Mouse (Mus musculus): ENCODE results near the gene Madd. TPM values are rescaled to one million over a fixed set of nuclear protein-coding genes. Genes with fewer than 3 reads are reported as not detected.

The Madd gene
- total RNA-seq, 2 experiments from 2014 or later = 203 to 235 TPM

DNA sequence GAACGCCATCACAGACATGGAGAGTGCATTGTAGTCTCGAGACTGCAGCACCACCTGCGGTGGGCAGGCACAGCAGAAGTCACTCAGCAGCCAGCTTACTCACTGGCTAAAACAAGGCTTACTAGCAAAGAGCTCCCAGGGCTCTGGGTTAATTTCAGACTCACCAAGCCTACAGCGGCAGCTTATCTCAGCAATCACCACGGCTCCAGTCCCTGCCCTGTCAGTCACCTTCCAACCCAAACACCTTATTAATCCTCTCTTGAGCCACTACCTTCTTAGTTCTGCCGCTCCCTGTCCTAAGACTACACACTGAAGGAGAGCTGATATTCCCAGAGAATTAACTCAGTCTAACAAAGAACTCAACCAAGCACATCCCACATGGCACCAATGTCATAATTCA lies 7.4 kb downstream of the Madd start:
- DNase-seq (ENCODE audit: extremely low spot score in 1 of 2, low spot score in 1 of 2) = no peak

GRCm38 (mm10) chr2:91175490-91175889 lies 8.1 kb downstream of the Madd start:
- no peak for DNase-seq (ENCODE audit: extremely low spot score in 1 of 2, low spot score in 1 of 2)

DNA sequence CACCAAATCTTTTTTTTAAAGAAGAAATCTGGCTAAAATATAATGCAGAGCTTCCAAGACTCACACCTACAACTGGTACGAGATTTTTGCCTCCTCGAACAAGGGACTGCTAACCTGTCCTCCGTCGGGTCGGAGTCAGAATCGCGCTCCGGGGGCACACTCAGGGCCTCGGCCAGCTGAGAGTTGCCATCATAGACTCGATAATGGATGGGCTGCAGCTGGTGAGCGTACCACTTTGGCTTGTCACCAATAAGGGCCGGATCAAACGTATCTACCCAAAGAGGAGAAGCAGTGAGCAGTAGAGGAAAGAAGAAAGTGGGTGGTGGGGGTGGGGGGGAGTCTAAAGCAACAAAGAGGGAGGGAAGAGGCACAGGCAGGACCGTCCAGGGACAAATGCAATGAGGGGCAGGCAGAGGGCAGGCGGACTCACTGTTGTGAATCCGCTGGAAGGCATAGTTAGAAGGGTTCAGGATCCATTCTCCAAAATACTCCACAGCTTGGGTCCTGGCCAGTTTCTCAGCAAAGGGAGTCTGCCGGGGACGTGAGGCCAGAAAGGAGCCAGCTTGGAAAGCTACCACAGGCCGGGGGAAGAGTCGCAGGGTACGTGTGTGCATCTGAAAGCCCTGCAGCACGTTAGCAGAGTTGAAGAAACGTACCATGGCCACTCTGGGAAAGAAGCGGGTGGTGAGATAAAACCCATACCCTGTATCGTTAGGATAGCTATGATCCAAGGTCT lies 13.9 kb downstream of the Madd start:
- DNase-seq (ENCODE audit: extremely low spot score in 1 of 2, low spot score in 1 of 2) = no peak

DNA sequence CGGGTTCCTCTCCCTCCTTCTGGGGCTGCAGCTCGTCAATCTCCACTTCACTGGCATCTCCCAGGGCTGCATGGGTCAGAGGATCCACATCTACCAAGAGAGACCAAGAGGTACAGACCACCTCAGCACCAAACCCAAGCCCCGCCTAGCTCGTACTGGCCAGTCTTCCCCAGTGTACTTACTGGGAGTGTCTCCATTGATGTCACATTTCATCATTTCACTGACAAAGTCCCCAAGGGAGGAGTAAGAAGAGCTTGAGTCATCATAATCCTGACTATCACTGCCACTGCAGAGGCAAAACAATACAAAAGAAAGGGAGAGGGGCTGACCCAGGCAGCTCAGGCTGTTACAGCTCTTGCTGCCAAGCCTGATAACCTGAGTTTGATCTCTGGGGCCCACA lies 16.0 kb downstream of the Madd start:
- DNase-seq (ENCODE audit: extremely low spot score in 1 of 2, low spot score in 1 of 2) = no peak

GRCm38 (mm10) chr2:91164991-91165390 lies 18.6 kb downstream of the Madd start:
- no peak for DNase-seq (ENCODE audit: extremely low spot score in 1 of 2, low spot score in 1 of 2)

GRCm38 (mm10) chr2:91163532-91163931 lies 20.1 kb downstream of the Madd start:
- no peak for DNase-seq (ENCODE audit: extremely low spot score in 1 of 2, low spot score in 1 of 2)

DNA sequence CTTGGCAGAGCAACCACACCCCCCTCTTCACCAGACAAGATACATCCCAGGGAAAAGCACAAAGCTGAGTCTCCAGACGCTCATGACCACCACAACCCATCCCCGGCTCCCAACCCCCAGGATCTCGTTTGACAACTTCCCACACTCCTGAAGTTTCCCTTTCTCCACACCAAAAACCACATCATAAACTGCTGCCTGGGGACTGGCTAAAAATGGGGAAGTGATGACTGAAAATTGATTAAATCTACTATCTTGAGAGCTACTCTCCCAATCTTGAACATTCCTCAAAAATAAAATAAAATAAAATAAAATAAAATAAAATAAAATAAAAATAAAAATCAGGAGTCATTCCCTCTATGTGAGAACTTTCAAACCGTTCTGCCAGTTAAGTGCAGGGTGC lies 20.7 kb downstream of the Madd start:
- no peak for DNase-seq (ENCODE audit: extremely low spot score in 1 of 2, low spot score in 1 of 2)

DNA sequence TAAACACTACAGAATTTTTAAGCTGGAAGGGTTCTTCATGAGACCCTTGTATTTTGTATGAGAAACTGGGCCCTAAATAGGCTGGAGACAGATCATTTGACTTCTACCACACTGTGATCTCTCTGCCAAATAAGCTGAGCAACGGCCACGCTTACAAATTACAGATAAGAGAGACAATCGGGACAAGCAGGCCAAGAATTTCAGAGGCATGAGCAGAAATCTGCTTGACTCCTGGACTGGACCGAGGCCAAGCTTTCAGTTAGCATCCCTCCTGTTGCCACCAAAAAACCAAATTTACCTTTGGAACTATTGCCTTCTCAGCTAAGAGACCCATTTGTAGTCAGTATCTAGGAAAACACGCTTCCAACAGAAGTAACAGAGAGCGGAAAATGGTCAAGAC lies 23.0 kb downstream of the Madd start:
- DNase-seq (ENCODE audit: extremely low spot score in 1 of 2, low spot score in 1 of 2) = no peak

DNA sequence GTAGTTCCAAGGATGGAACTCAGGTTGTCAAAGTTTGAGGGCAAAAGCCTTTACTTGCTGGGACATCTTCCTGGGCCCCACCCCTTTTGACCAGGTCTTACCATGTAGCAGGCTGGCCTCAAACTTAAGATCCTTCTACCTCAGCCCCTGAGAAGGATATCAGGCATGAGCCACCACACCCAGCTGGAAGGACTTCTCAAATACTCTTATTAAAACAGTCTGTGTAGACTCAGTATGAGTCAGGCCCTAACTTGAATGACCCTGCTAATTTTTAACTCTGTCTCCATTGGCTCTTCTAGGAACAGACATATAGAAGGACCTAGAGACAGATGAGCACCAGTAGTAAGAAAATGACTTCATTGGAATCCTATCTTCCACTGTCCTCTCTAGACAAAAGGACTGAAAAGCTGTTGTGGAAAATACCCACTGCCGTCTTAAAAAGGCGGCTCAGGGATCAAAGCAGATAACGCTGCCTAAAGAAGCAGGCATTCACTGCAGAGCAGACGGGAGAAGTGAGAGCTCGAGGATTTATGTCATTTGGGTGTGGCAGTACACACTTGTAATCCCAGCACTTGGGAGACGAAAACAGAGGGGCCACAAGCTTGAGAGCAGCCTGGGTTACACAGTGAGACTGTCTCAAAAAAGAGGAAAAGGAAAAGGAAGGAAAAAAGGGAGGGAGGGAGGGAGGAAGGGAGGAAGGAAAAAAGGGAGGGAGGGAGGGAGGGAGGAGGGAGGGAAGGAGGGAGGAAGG lies 26.5 kb downstream of the Madd start:
- DNase-seq (ENCODE audit: extremely low spot score in 1 of 2, low spot score in 1 of 2) = no peak

- no peak for DNase-seq (ENCODE audit: extremely low spot score in 1 of 2, low spot score in 1 of 2)
These were observed 29.5 kb downstream of the Madd start for GRCm38 (mm10) chr2:91154091-91154490.

GRCm38 (mm10) chr2:91152885-91153377 lies 30.7 kb downstream of the Madd start:
- no peak for DNase-seq (ENCODE audit: extremely low spot score in 1 of 2, low spot score in 1 of 2)

DNA sequence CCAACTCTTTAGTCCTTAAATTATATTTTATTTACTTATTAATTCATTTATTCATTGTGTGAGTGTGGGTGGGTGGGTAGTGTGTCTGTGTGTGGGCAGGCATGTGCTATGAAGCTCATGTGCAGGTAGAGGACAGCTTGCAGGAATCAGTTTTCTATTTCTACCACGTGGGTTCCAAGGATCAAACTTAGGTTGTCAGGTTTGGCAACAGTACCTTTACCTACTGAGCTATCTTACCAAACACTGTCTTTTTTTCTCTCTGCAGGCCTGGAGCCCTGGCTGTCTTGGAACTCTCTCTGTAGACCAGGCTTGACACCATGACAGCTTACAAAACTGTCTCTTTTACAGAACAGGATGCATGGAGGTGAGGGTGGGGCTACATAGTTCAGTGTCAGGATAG lies 32.3 kb downstream of the Madd start:
- no peak for DNase-seq (ENCODE audit: extremely low spot score in 1 of 2, low spot score in 1 of 2)

- no peak for DNase-seq (ENCODE audit: extremely low spot score in 1 of 2, low spot score in 1 of 2)
These were observed 35.5 kb downstream of the Madd start for GRCm38 (mm10) chr2:91148101-91148500.

DNA sequence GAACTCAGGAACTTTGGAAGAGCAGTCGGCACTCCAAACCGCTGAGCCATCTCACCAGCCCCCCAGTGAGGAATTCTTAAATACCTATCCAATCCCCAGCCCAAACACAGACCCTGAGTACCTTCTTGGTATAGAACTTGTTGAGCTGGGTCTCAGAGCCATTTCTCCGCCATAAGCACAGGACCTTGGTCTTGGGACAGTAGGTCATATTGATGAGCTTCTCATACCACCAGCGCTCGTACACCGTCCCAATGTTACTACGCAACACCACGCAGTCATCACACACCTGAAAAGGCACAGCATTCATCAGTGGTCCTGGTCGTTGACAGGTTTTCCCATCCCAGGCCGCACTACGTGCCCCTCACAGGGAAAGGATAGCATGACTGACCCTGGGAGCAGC lies 40.2 kb downstream of the Madd start:
- no peak for DNase-seq (ENCODE audit: extremely low spot score in 1 of 2, low spot score in 1 of 2)

DNA sequence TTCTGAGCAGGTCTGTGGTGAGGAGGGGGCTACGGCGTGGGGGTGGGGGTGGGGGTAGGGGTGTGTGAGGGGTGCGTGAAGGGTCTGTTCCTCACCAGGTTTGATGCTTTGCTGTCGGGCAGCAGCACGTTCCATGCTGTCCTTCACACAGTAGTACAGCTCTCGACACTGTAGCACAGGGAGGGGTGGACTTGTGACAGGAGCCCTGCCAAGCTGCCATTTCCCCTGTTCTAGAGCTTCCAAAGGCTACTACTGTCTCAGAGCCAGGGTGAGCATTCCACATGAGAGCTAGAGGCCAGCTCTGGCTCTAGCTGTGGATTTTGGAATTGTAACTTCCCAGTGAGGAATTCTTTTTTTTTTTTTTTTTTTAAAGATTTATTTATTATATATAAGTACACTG lies 40.7 kb downstream of the Madd start:
- no peak for DNase-seq (ENCODE audit: extremely low spot score in 1 of 2, low spot score in 1 of 2)

DNA sequence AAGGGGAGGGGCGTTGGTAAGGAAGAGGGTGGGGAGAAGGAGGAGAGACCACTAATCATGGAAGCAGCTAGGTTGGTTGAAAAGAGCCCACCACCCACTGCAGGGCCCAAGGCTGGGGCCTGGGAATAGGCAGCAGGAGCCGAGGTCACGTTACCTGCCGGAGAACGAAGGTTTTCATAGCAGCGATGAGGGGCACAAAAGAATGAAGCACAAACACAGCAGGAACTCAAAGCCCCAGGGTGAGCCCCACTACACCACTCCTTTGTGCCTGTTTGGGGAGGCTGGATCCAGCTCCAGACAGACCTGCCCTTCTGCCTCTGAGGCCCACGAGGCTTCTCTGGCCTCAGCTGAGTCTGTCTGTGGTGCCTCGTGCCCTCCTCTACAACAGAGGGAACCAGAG lies 43.9 kb downstream of the Madd start:
- DNase-seq (ENCODE audit: extremely low spot score in 1 of 2, low spot score in 1 of 2) = no peak

GRCm38 (mm10) chr2:91139311-91139710 lies 44.3 kb downstream of the Madd start:
- DNase-seq (ENCODE audit: extremely low spot score in 1 of 2, low spot score in 1 of 2) = no peak

GRCm38 (mm10) chr2:91137481-91137880 lies 46.2 kb downstream of the Madd start:
- DNase-seq (ENCODE audit: extremely low spot score in 1 of 2, low spot score in 1 of 2) = no peak

- DNase-seq (ENCODE audit: extremely low spot score in 1 of 2, low spot score in 1 of 2) = no peak
These were observed 46.9 kb downstream of the Madd start for GRCm38 (mm10) chr2:91136513-91137412.

DNA sequence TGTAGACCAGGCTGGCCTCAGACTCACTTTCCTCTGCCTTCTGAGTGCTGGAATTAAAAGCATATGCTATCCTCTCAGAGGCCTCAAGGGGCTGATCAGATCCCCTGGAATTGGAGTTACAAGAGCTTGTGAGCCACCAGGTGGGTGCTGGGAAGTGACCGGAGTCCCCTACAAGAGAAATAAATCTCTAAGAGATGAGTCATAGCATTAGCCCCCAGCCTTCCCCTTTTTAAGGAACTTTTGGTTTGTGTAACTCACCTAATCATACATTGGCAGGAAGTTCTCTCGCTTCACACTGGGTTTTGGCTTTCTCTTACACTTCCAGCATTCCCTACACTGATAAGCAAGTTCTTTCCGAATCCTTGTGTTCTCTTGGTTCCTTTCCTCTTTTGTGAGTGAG lies 51.6 kb downstream of the Madd start:
- no peak for DNase-seq (ENCODE audit: extremely low spot score in 1 of 2, low spot score in 1 of 2)

GRCm38 (mm10) chr2:91131251-91131650 lies 52.4 kb downstream of the Madd start:
- no peak for DNase-seq (ENCODE audit: extremely low spot score in 1 of 2, low spot score in 1 of 2)
